Mouse (Mus musculus): ENCODE measurements around the gene Apoe.

Gene Apoe

DNA sequence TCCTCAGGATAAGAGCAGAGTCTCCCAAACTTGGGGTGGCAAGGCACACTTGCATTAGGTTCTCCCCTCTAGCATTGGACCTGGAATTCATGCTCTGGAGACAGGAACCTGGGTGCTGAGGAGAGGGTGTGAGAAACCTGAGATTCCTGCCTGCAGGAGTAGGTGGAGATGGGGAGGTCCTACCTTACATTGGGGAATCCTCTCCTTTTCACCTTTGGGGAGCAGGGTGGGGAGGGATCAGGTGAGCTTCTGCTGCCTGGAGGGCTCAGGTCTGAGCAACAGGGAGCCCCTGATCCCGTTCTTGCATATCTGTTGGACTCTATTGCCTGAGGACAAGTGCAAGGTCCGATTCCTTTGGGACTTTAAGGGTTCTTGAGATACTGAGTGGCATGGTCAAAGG lies 17.8 kb upstream of the Apoe start:
- no peak for ATAC-seq (ENCODE audit: insufficient number of reproducible peaks, low FRiP score, low TSS enrichment)

GRCm38 (mm10) chr7:19716055-19716682 lies 17.2 kb upstream of the Apoe start:
- no peak; the same call in 1 of the 2 replicates for ATAC-seq (ENCODE audit: insufficient number of reproducible peaks, low FRiP score, low TSS enrichment)

GRCm38 (mm10) chr7:19715239-19716054 lies 16.5 kb upstream of the Apoe start, which contains the start of gene Tomm40:
Tomm40 (minus strand) TSS chr7:19715438.
- peak; percentile 95 for ATAC-seq (ENCODE audit: insufficient number of reproducible peaks, low FRiP score, low TSS enrichment)

- 0 out of 2 replicates have a peak, but pooled peaks have one; percentile 0 for ATAC-seq (ENCODE audit: insufficient number of reproducible peaks, low FRiP score, low TSS enrichment)
These were observed 15.8 kb upstream of the Apoe start for GRCm38 (mm10) chr7:19714836-19715235.

- ATAC-seq (ENCODE audit: insufficient number of reproducible peaks, low FRiP score, low TSS enrichment): no peak
These were observed 14.6 kb upstream of the Apoe start for GRCm38 (mm10) chr7:19713598-19713997.

- no peak for ATAC-seq (ENCODE audit: insufficient number of reproducible peaks, low FRiP score, low TSS enrichment)
These were observed 14.2 kb upstream of the Apoe start for GRCm38 (mm10) chr7:19713196-19713595.

- no peak for ATAC-seq (ENCODE audit: insufficient number of reproducible peaks, low FRiP score, low TSS enrichment)
These were observed 13.4 kb upstream of the Apoe start for GRCm38 (mm10) chr7:19712414-19712813.

DNA sequence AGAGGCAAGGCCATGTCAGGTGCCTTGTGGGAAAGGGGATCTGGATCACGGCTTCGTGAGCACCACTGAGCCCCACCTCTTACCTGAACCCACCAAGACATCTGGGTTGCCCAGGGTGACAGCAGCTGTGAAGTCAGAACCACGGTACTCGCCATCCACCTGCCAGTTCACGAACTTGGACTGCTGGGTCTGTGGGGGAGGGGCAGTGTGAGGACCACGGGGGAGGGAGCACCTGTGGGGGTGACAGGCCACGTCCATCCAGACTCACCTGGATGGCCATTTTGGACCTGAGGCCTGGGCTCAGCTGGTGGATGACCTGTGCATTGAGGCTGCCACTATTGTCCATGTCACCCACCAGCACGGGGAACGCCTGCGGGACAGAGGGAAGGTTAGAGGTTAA lies 11.7 kb upstream of the Apoe start:
- ATAC-seq (ENCODE audit: insufficient number of reproducible peaks, low FRiP score, low TSS enrichment): no peak

GRCm38 (mm10) chr7:19705271-19705670 lies 6.3 kb upstream of the Apoe start:
- no peak for ATAC-seq (ENCODE audit: insufficient number of reproducible peaks, low FRiP score, low TSS enrichment)

DNA sequence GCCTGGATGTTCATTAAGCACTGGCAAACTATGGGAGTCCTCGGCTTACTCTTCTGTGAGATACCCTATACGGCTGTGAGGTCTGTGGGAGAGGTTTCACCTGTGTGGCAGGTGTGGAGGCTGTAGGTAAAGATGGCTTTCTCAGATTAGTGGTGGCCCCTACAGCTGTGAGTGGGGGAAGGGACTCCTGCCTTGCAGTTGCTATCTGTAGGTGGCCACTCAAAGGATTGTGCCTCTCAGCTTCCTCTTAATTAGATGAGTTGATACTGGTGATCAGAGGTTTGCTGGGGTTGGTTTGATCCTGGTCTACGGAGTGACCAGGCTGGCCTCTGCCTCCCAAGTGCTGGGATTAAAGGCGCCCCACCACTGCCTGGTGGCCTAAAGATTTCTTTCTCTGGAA lies 5.5 kb upstream of the Apoe start:
- no peak for ATAC-seq (ENCODE audit: insufficient number of reproducible peaks, low FRiP score, low TSS enrichment)

GRCm38 (mm10) chr7:19702859-19703555 lies 4.0 kb upstream of the Apoe start:
- no peak for ATAC-seq (ENCODE audit: insufficient number of reproducible peaks, low FRiP score, low TSS enrichment)

DNA sequence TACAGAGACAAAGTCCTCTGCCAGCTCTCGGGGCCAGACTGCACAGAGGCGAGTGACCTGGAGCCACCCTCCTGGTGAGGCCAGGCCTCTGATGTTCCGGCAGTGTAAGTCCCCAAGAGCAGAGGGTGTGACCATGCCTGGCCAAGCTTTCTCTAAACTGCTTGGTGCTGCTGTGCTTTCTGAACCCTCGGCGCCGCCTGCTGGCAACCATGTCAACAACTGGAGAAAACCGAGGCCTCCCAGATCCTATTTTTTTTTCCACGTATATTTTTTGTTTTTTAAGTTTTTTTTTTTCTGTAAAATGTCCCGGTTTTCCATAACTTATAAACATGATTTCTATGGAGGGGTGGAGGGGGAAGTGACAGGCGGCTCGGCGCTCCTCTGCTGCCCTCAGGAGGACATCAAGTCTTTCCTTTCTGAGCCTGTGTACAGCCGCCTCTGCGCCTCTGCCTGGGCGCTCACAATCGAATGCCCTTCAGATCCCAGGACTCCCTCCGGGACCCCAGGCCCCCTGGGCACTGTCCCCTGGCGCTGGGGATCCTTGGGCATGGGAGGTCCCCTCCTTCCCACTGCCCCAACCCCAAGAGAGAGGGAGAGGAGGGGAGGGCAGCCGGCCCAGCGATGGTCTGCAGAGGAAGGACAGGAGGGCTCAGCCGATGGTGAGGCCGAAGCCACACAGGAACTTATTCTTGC lies 2.2 kb upstream of the Apoe start:
- 0 out of 2 replicates have a peak, but pooled peaks have one; percentile 54 for ATAC-seq (ENCODE audit: insufficient number of reproducible peaks, low FRiP score, low TSS enrichment)

DNA sequence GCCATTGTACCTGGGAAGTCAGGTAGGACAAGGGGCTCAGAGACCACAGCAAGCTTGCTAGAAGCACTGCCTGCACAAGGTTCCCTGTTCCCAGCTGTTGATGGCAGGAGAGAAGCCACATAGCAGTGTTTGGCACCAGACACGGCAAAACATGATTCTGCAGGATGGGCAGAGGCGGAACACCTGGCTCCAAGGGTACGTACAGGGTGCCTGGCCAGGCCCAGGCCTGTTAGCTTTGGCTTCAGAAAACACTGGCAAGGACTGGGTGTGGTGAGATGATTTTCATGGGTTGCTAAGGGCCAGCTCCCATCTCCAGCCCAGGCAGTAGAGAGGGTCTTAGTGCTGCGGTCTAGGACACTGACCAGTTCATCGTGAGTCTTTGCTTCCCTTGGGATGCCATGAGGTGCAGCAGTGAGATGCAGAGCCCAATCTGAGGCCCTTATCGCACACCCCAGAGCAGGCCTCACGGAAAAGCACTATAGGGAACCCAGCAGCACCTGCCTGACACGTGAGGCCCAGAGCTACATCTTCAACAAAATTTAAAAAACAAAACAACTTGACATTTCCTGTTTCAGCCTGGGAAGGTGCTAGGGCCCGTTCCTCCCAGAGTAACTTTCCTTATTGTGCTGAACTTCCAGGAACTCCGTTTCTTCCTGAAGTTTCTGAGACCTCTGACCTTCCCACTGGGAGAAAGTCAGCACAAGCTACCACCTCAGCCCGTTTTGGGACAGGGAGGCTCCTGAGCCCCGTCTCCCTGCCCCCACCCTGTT lies 1.5 kb upstream of the Apoe start:
- no peak for ATAC-seq (ENCODE audit: insufficient number of reproducible peaks, low FRiP score, low TSS enrichment)

GRCm38 (mm10) chr7:19699827-19700148 lies 800 bp upstream of the Apoe start:
- ATAC-seq (ENCODE audit: insufficient number of reproducible peaks, low FRiP score, low TSS enrichment): no peak

- no peak for ATAC-seq (ENCODE audit: insufficient number of reproducible peaks, low FRiP score, low TSS enrichment)
These were observed 760 bp downstream of the Apoe start for GRCm38 (mm10) chr7:19697949-19698906.

- no peak for ATAC-seq (ENCODE audit: insufficient number of reproducible peaks, low FRiP score, low TSS enrichment)
These were observed 2.6 kb downstream of the Apoe start for GRCm38 (mm10) chr7:19696336-19696873.

DNA sequence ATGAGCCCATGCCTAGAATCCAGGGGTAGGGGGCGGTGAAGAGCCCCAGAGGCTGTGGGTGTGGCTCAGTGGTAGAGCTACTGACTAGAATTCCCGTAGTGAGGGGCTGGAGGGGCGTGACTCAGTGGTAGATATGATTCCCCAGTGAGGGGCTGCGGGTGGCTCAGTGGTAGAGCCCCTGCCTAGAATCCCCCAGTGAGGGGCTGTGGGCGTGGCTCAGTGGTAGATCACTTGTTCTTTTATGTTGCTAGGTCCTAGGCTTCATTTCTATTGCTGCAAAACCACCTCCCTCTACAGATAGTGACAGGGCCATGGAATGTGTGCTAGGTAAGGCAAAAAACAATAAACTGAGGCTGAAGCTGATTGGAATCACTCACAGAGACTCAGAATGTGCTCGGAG lies 3.1 kb downstream of the Apoe start:
- ATAC-seq (ENCODE audit: insufficient number of reproducible peaks, low FRiP score, low TSS enrichment): no peak

DNA sequence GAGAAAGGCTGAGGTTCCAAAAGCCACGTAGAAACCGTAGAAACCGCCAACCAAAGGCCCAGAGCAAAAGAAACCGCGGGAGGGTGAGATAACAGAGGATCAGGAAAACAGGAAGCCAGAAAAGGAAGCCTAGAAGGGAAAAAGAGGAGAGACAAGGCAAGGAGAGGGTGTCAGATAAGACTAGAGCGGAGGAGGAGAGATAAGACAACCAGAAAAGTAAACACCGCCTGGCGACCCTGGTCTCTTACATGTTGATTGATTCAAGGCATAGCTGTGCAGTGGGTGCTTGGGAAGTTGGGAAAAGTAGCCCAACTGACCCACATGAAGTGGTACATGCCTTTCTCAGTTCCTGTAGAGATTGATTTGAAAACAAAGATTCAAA lies 3.8 kb downstream of the Apoe start:
- ATAC-seq (ENCODE audit: insufficient number of reproducible peaks, low FRiP score, low TSS enrichment): no peak

Data from cerebellum, adult (tissue).